Mouse (Mus musculus) liver, embryonic 12.5 days (tissue): ENCODE measurements around the gene Mtor. TPM values are rescaled to one million over a fixed set of nuclear protein-coding genes. Genes with fewer than 3 reads are reported as not detected.

Experiments
- ATAC-seq: fragments of 200-750 bp; cut with Nextera tagmentation; 2 replicates; pipeline ENCODE4 v1.8.0; 2017; ENCODE audit warnings: moderate number of reproducible peaks, mild to moderate bottlenecking, moderate library complexity
- H3K27ac ChIP-seq: fragments of 300-500 bp; sonication (generic); 2 replicates; pipeline ENCODE4 v1.5.1; 2016; ENCODE audit warnings: mild to moderate bottlenecking
- H3K27me3 ChIP-seq: fragments of 300-500 bp; sonication (generic); replicated peaks from 2 replicates; pipeline ENCODE4 v1.6.1; 2016; ENCODE audit warnings: mild to moderate bottlenecking, moderate library complexity
- H3K36me3 ChIP-seq: fragments of 300-500 bp; sonication (generic); 2 replicates; pipeline ENCODE4 v1.6.1; 2016; ENCODE audit warnings: mild to moderate bottlenecking, moderate library complexity
- H3K4me1 ChIP-seq: fragments of 300-500 bp; sonication (generic); 2 replicates; pipeline ENCODE4 v1.6.1; 2016
- H3K4me2 ChIP-seq: fragments of 300-500 bp; sonication (generic); 2 replicates; pipeline ENCODE4 v1.6.1; 2016; ENCODE audit warnings: mild to moderate bottlenecking, moderate library complexity
- H3K4me3 ChIP-seq: fragments of 300-500 bp; sonication (generic); 2 replicates; pipeline ENCODE4 v1.5.1; 2016; ENCODE audit warnings: mild to moderate bottlenecking, moderate library complexity
- H3K9ac ChIP-seq: fragments of 300-500 bp; sonication (generic); 2 replicates; pipeline ENCODE4 v1.6.1; 2016; ENCODE audit warnings: mild to moderate bottlenecking, moderate library complexity
- H3K9me3 ChIP-seq: fragments of 300-500 bp; sonication (generic); replicated peaks from 2 replicates; pipeline ENCODE4 v1.6.1; 2016; ENCODE audit warnings: mild to moderate bottlenecking, moderate library complexity
- WGBS: fragments of 180-500 bp; shearing (Covaris S2); methylation state at CpG from one replicate; pipeline ENCODE4 v1.1.7; 2016; ENCODE audit not compliant: insufficient replicate concordance; 5-methylcytosine and 5-hydroxymethylcytosine counted together
- polyA plus RNA-seq: library from polyadenylated mRNA; unstranded; fragments of >200 nt; fragmentation: Nextera tagmentation; extraction: Ambion mirVana; gene quantifications from 2 replicates; pipeline ENCODE4 v1.2.1, GENCODE M21; 2016

Mtor gene
- polyA plus RNA-seq, 1 experiment from 2014 or later, result 13.1 TPM

GRCm38 (mm10) chr4:148604541-148605165 is 156.2 kb downstream of the Mtor start:
- peak; percentile 43; the same call in 1 of the 2 replicates for ATAC-seq
- H3K27me3 ChIP-seq, result no peaks in the 10 kb centered on the region
- no peaks in the 10 kb centered on the region for H3K36me3 ChIP-seq
- H3K4me3 ChIP-seq, result no peak overlapping the region
- H3K27ac ChIP-seq, result no peak overlapping the region
- H3K9me3 ChIP-seq, result no peaks in the 10 kb centered on the region
- H3K4me1 ChIP-seq, result peaks cover 33% of the 10 kb centered on the region
- no peak overlapping the region for H3K4me2 ChIP-seq
- H3K9ac ChIP-seq, result no peak overlapping the region
- WGBS, result 77% methylated on average over 3 of the region's 3 CpGs

Other genes with a start within 250 kb of the Mtor start
- 0.07 and 0.11 TPM in 2 replicates for gene Disp3, start 160.6 kb upstream of the Mtor start, polyA plus RNA-seq
- gene Ubiad1, start 3.8 kb upstream of the Mtor start, polyA plus RNA-seq, result 18.3 and 18.4 TPM in 2 replicates
- gene Angptl7, start 51.8 kb downstream of the Mtor start, polyA plus RNA-seq, result 0.29 and 0.37 TPM in 2 replicates
- 64.2 and 65.9 TPM in 2 replicates for gene Exosc10, start 109.8 kb downstream of the Mtor start, polyA plus RNA-seq
- 358 and 387 TPM in 2 replicates for gene Srm, start 142.9 kb downstream of the Mtor start, polyA plus RNA-seq
- 7.7 and 8.5 TPM in 2 replicates for gene Masp2, start 153.9 kb downstream of the Mtor start, polyA plus RNA-seq
- 220 and 226 TPM in 2 replicates for gene Tardbp, start 178.4 kb downstream of the Mtor start, polyA plus RNA-seq
- not detected in 2 replicates for gene Gm572, start 194.7 kb downstream of the Mtor start, polyA plus RNA-seq